Mouse (Mus musculus) brain, embryonic 14.5 days (tissue): ENCODE measurements around the gene Eya2.

Experiments
- CTCF ChIP-seq: fragments of 200-500 bp; IDR thresholded peaks from 2 replicates; pipeline ENCODE4 v1.5.1; 2012; ENCODE audit warnings: inconsistent platforms, mild to moderate bottlenecking, moderate library complexity, borderline replicate concordance; ENCODE audit not compliant: insufficient read depth, insufficient read length; ENCODE audit errors: extremely low read depth
- POLR2A ChIP-seq: fragments of 200-500 bp; IDR thresholded peaks from 2 replicates; pipeline ENCODE4 v1.6.1; 2012; ENCODE audit warnings: mild to moderate bottlenecking, inconsistent platforms, borderline replicate concordance; ENCODE audit not compliant: poor library complexity, insufficient read depth, insufficient read length, severe bottlenecking; ENCODE audit errors: extremely low read depth

DNA sequence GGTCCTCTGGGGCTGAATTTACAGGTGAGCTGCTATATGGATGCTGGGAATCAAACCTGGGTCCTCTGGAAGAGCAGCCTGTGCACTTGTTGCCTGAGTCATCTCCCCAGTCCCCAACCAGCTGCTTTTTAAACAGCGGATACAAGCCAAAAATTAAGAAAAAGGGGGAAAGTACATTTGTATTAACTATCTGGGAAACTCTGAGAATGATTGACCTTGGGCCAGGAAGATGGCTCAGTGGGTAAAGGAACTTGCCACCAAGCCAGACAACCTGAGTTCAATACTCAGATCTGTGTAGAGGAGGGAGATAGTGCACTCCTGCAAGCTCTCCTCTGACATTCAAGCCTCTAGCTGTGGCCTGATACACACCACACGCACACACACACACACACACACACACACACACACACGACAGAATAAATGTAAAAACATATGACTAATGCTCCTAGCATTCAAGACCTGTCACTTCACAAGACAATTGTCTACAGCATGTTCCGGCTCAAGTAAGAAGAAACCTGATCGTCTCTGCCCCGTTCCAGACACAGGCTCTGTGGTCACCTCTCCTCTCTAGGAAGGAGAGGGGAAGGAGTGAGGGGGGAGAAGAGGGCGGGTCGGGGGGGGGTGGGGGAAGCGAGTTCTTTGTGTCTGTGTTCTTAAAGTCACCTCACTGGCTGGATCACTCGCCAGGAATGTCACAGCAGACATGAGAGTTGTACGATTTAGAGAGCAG, 35.2 kb upstream of the Eya2 start:
- TF ChIP-seq CTCF (no peak), POLR2A (no peak)
